Mouse (Mus musculus) hindbrain, embryonic 16.5 days (tissue): ENCODE results near the gene Abcd1. TPM values are rescaled to one million over a fixed set of nuclear protein-coding genes. Genes with fewer than 3 reads are reported as not detected.

ENCODE experiments used
- ATAC-seq: fragments of 200-750 bp; cut with Nextera tagmentation; 2 replicates; pipeline ENCODE4 v1.8.0; 2017; ENCODE audit warnings: moderate TSS enrichment, moderate library complexity
- H3K27ac ChIP-seq: fragments of 300-500 bp; sonication (generic); 2 replicates; pipeline ENCODE4 v1.5.1; 2014; ENCODE audit warnings: low read depth, mild to moderate bottlenecking, control low read depth, low read length, moderate library complexity
- H3K27me3 ChIP-seq: fragments of 300-500 bp; sonication (generic); replicated peaks from 2 replicates; pipeline ENCODE4 v1.6.1; 2014; ENCODE audit warnings: low read length; ENCODE audit not compliant: control insufficient read depth, insufficient read depth
- H3K36me3 ChIP-seq: fragments of 300-500 bp; sonication (generic); 2 replicates; pipeline ENCODE4 v1.6.1; 2014; ENCODE audit warnings: mild to moderate bottlenecking, low read length, moderate library complexity, mixed read lengths; ENCODE audit not compliant: control insufficient read depth, insufficient read depth
- H3K4me1 ChIP-seq: fragments of 300-500 bp; sonication (generic); 2 replicates; pipeline ENCODE4 v1.6.1; 2014; ENCODE audit warnings: low read depth, low read length; ENCODE audit not compliant: control insufficient read depth, insufficient read depth
- H3K4me2 ChIP-seq: fragments of 300-500 bp; sonication (generic); 2 replicates; pipeline ENCODE4 v1.6.1; 2014; ENCODE audit warnings: mild to moderate bottlenecking, low read length, control low read depth, moderate library complexity
- H3K4me3 ChIP-seq: fragments of 300-500 bp; sonication (generic); 2 replicates; pipeline ENCODE4 v1.5.1; 2014; ENCODE audit warnings: mild to moderate bottlenecking, low read length, control low read depth, moderate library complexity
- H3K9ac ChIP-seq: fragments of 300-500 bp; sonication (generic); 2 replicates; pipeline ENCODE4 v1.6.1; 2014; ENCODE audit warnings: low read depth, mild to moderate bottlenecking, control low read depth, low read length, moderate library complexity
- H3K9me3 ChIP-seq: fragments of 300-500 bp; sonication (generic); 2 replicates; pipeline ENCODE4 v1.6.1; 2014; ENCODE audit warnings: mild to moderate bottlenecking, low read length, moderate library complexity; ENCODE audit not compliant: control insufficient read depth
- WGBS: fragments of 180-500 bp; shearing (Covaris S2); extraction: QIAGEN DNeasy Blood & Tissue Kit; methylation state at CpG from one replicate; pipeline ENCODE4 v1.1.7; 2014; 5-methylcytosine and 5-hydroxymethylcytosine counted together
- polyA plus RNA-seq: library from polyadenylated mRNA; unstranded; fragments of >200 nt; fragmentation: Nextera tagmentation; extraction: Ambion mirVana; gene quantifications from 2 replicates; pipeline ENCODE4 v1.2.1, GENCODE M21; 2015

Gene Abcd1
- polyA plus RNA-seq, 1 experiment from 2014 or later: 13.2 TPM

- no peak overlapping the region for H3K27ac ChIP-seq
- H3K36me3 ChIP-seq: no peaks in the 10 kb centered on the region; the same call in 1 of the 2 replicates
- no peaks in the 10 kb centered on the region for H3K9me3 ChIP-seq
- H3K4me2 ChIP-seq: no peak overlapping the region
- 91% methylated on average over 3 of the region's 3 CpGs for WGBS
- ATAC-seq: no peak
- H3K9ac ChIP-seq: no peak overlapping the region
- no peaks in the 10 kb centered on the region for H3K4me1 ChIP-seq
- H3K27me3 ChIP-seq: no peaks in the 10 kb centered on the region
- H3K4me3 ChIP-seq: no peak overlapping the region
Observed at GRCm38 (mm10) chrX:73685629-73686028, 30.8 kb upstream of the Abcd1 start.

GRCm38 (mm10) chrX:73690917-73691629 lies 25.3 kb upstream of the Abcd1 start:
- Histone ChIP-seq H3K27ac (no peak overlapping the region), H3K36me3 (no peaks in the 10 kb centered on the region; the same call in 1 of the 2 replicates), H3K9ac (no peak overlapping the region), H3K9me3 (no peaks in the 10 kb centered on the region), H3K4me2 (no peak overlapping the region), H3K4me1 (no peaks in the 10 kb centered on the region), H3K4me3 (no peak overlapping the region), H3K27me3 (no peaks in the 10 kb centered on the region)
- 80% methylated on average over 5 of the region's 5 CpGs for WGBS
- peak; percentile 70; the same call in 1 of the 2 replicates for ATAC-seq

- 0 out of 2 replicates have a peak, but pooled peaks cover 4% of the 10 kb centered on the region for H3K36me3 ChIP-seq
- no peaks in the 10 kb centered on the region for H3K27me3 ChIP-seq
- H3K4me1 ChIP-seq: no peaks in the 10 kb centered on the region
- 83% methylated on average over 1 of the region's 1 CpGs for WGBS
- no peak overlapping the region for H3K4me3 ChIP-seq
- H3K9ac ChIP-seq: no peak overlapping the region
- no peak overlapping the region for H3K4me2 ChIP-seq
- ATAC-seq: no peak
- H3K9me3 ChIP-seq: no peaks in the 10 kb centered on the region
- no peak overlapping the region for H3K27ac ChIP-seq
Observed at GRCm38 (mm10) chrX:73700472-73700871, 15.9 kb upstream of the Abcd1 start.

GRCm38 (mm10) chrX:73715476-73716108 lies 805 bp upstream of the Abcd1 start:
- H3K9me3 ChIP-seq: no peaks in the 10 kb centered on the region
- ATAC-seq: peak; percentile 49
- peak overlapping the region; percentile 67 for H3K4me2 ChIP-seq
- peak overlapping the region; percentile 54 for H3K4me3 ChIP-seq
- H3K27ac ChIP-seq: peak overlapping the region; percentile 77
- no peaks in the 10 kb centered on the region for H3K27me3 ChIP-seq
- WGBS: 25% methylated on average over 16 of the region's 21 CpGs
- H3K4me1 ChIP-seq: peaks cover 17% of the 10 kb centered on the region
- H3K36me3 ChIP-seq: no peaks in the 10 kb centered on the region
- peak overlapping the region; percentile 65 for H3K9ac ChIP-seq

GRCm38 (mm10) chrX:73716709-73717545 lies 530 bp downstream of the Abcd1 start:
- Histone ChIP-seq H3K36me3 (no peaks in the 10 kb centered on the region), H3K4me3 (peak overlapping the region; percentile 54), H3K4me2 (peak overlapping the region; percentile 67), H3K9ac (peak overlapping the region; percentile 65), H3K27me3 (no peaks in the 10 kb centered on the region), H3K4me1 (peaks cover 17% of the 10 kb centered on the region), H3K27ac (peak overlapping the region; percentile 77), H3K9me3 (no peaks in the 10 kb centered on the region)
- 32% methylated on average over 29 of the region's 30 CpGs for WGBS
- peak; percentile 73 for ATAC-seq

GRCm38 (mm10) chrX:73717667-73718066 lies 1.3 kb downstream of the Abcd1 start:
- WGBS: 71% methylated on average over 11 of the region's 11 CpGs
- Histone ChIP-seq H3K27me3 (no peaks in the 10 kb centered on the region), H3K4me3 (peak overlapping the region; percentile 54), H3K4me1 (peaks cover 17% of the 10 kb centered on the region), H3K27ac (no peak overlapping the region), H3K9me3 (no peaks in the 10 kb centered on the region), H3K36me3 (no peaks in the 10 kb centered on the region), H3K4me2 (peak overlapping the region; percentile 67), H3K9ac (no peak overlapping the region)
- no peak for ATAC-seq

GRCm38 (mm10) chrX:73718271-73718670 lies 1.9 kb downstream of the Abcd1 start:
- H3K27ac ChIP-seq: no peak overlapping the region
- H3K9me3 ChIP-seq: no peaks in the 10 kb centered on the region
- H3K36me3 ChIP-seq: no peaks in the 10 kb centered on the region
- H3K9ac ChIP-seq: no peak overlapping the region
- WGBS: 21% methylated on average over 3 of the region's 3 CpGs
- no peak overlapping the region for H3K4me3 ChIP-seq
- no peaks in the 10 kb centered on the region for H3K27me3 ChIP-seq
- H3K4me1 ChIP-seq: peaks cover 17% of the 10 kb centered on the region
- peak overlapping the region; percentile 12; the same call in 1 of the 2 replicates for H3K4me2 ChIP-seq
- no peak for ATAC-seq

GRCm38 (mm10) chrX:73718686-73719362 lies 2.4 kb downstream of the Abcd1 start:
- Histone ChIP-seq H3K36me3 (no peaks in the 10 kb centered on the region), H3K9ac (no peak overlapping the region), H3K4me2 (peak overlapping the region; percentile 12; the same call in 1 of the 2 replicates), H3K4me1 (peaks cover 17% of the 10 kb centered on the region), H3K27ac (no peak overlapping the region), H3K27me3 (no peaks in the 10 kb centered on the region), H3K9me3 (no peaks in the 10 kb centered on the region), H3K4me3 (no peak overlapping the region)
- WGBS: 44% methylated on average over 5 of the region's 5 CpGs
- no peak for ATAC-seq
